Mouse (Mus musculus) layer of hippocampus, postnatal 25 days (tissue): ENCODE results near the gene Cd37. TPM values are rescaled to one million over a fixed set of nuclear protein-coding genes. Genes with fewer than 3 reads are reported as not detected.

Source experiments
- DNase-seq, 2 experiments: peaks; one replicate each; pipeline ENCODE4 v3.0.0; 2022; ENCODE audit warnings: mixed read lengths in 2 of 2, low spot score in 1 of 2; ENCODE audit errors: extremely low spot score in 1 of 2
- total RNA-seq, 2 experiments: library from RNA; stranded (reverse); gene quantifications; 2 replicates each; pipeline ENCODE4 v1.2.3; 2021

Cd37 gene
- total RNA-seq, 2 experiments from 2014 or later, result 3.1 to 5.7 TPM

DNA sequence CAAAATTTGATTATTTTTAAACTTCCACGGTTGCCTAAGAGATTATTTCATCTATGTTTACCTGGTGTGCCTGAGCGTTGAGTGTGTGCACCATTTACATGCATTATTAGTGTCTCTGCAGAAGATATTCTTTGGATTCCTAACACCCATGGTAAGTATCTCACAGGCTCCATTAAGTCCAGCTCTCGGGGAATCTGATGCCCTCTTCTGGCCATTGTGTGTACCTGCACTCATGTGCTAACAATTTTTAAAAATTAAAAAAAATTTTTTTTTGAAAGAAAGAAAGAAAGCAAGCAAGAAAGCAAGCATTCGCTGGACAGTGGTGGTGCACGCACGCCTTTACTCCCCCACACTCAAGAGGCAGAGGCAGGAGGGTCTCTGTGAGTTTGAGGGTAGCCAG, 30.7 kb downstream of the Cd37 start:
- no peak for DNase-seq

DNA sequence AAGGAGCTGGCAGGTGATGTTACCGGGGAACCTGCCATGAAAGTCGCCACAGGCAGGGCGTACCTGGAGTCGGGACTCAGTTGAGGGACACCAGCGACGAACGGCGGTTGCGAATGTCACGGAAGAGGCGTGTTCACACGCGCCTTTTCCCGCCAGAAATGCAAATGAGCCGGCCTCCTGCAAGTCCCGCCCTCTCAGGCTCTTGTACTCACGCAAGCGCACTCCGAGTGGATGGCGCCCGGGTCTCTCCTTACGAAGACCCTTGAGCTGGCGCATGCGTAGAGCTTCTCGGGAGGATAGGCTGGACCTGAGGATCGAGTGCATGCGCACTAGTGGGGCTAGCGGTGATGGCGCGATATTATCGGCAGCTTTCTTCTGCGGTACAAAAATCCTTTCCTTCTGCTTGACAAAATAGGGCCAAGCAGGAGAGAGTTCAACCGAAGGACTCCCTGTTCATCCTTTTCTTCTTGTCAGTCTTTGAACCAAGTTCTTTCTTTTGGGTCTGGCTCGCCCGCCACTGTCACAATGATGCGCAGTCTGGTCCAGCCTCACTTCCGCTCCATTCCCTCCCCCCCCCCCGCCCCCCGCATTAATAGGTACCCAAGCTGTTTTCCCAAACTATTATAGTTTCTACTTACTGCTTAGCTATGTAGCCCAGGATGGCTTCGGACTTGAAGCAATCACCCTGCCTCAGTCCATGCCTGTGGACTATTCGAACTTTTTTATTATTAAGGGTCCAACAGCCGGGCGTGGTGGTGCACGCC, 34.4 kb downstream of the Cd37 start, which contains the start of gene Ccdc155:
TSS of gene Ccdc155 (minus strand) at position 513 of the 764 bp plus-strand sequence.
- peak; percentile 73 to 79 for DNase-seq

DNA sequence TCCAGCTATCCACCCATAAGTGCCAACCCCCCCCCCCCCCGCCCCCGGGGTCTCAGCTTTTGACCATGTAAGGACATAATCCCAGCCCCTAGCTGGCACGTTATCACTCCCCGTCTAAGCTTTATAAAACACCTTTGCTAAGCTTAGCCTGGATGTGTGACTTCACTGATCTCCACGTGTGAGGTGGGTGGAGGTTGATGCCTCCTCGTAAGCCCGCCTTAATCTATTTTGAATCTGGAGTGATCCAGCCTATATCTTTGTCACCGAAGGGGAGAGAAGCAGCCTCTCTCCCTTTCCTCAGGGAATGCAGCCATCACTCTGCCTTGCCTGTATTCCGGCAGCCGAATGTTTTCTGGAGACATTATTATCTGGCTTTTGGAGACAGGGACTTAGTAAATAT, 36.3 kb downstream of the Cd37 start:
- no peak for DNase-seq

GRCm38 (mm10) chr7:45198961-45199360, 40.0 kb downstream of the Cd37 start:
- no peak for DNase-seq

DNA sequence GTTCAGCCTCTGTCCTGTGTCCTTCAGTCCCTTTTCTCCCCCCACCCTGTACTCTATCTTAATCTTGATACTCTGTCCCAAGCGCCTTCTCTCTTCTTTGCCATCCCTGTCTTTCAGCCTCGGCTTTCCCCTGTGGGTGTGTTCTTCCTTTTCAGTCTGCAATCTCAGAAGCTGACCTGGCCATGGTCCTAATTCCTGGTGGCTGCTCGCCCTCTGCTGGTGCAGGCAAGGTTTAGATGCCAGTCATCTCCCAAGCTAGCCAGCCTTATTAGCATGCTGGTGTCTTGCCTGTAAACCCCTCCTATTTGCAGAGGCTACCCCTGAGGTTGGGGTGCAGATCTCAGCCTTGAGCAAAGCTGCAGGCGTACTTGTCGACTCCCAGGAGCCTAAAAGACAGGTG, 40.5 kb downstream of the Cd37 start:
- peak; percentile 41 to 52 for DNase-seq

DNA sequence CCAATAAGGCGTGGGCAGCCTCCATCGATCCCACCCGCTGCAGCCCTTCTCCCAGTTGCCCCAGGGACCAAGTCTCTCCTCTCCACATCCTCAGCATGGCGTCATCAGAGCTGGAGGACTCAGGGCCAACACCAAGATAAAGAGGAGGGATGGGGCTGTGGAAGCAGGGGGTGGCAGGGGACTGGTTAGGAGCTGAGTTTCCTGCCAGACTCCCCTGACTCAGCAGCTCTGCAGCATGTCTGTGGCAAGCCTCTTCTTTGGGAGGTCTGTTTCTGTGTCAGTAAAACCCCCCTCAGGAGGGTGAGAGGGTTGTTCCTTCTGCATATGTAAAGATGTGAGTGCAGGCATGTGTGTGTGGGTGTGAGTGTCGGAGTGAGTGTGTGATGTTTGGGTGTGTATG, 41.9 kb downstream of the Cd37 start:
- DNase-seq, result no peak

GRCm38 (mm10) chr7:45196176-45196535, 42.8 kb downstream of the Cd37 start:
- no peak for DNase-seq

DNA sequence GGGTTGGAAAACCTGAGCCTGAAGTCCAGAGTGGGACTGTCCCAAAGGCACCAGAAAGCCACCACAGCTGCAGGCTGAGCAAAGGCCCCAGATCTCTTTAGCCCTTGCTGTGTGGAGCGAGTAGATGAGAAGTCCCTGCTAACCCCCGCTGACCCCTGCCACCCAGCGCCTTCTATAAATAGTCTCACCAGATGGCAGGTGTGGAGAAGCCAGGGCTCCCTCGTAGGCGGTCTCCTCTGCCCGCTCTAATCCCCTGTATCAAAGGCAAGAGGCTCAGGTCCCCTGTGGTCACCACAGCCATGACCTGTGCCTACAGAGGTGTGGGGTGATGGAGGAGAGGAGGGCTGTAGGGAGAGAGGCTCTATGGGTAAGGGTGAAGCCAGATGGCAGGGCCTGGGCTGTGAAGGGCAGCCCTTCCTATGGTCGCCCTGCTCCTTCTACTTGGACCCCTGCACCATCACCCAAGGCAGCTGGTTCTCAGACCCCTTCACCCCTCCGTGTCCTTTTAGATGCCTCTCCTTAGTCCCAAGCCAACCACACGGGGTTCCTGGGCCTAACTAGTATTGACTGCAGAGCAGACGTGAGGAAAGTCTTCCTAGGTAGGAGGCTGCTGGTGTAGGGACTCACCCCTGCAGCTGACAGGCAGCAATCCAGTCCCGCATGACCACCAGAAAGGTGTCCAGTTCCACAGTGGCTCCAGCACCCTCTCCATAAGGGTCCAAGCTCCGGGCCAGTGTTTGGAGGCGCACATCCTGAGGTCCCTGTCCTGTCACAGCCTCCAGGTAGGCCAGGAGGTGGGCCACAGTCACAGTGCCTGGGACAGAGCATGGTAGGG, 43.4 kb downstream of the Cd37 start:
- DNase-seq, result no peak

GRCm38 (mm10) chr7:45193871-45194785, 44.8 kb downstream of the Cd37 start:
- no peak for DNase-seq

GRCm38 (mm10) chr7:45193406-45193805, 45.5 kb downstream of the Cd37 start:
- no peak for DNase-seq

- DNase-seq, result no peak
These were observed 46.2 kb downstream of the Cd37 start for GRCm38 (mm10) chr7:45192585-45193310.

DNA sequence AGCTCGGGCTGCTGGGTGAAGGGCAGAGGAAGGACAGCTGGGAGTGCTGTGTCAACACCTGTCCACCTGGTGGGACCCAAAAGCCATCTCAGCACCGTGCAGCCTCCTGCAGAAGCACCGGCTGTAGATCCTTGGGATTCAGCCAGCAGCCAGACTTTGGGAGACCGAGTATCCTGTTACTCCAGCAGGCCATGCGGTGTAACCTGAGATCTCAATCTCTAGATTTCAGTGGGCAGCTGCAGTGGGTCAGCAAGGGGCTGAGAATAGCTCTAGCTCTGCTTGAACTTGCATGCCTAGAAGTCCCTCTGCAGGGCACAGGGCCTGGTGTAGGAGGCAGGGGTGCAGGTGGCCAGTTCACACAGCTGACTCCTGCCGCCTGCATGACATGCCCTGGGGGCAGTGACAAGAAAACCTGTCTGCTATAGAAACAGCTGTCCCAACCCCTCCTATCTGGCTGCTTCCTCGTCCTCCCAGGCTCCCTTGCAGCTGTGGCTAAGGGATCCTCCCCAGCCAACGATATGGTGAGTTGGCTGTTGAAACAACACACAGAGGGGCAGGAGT, 47.0 kb downstream of the Cd37 start:
- DNase-seq, result no peak

- no peak for DNase-seq
These were observed 47.8 kb downstream of the Cd37 start for GRCm38 (mm10) chr7:45191161-45191560.

- DNase-seq, result no peak
These were observed 48.7 kb downstream of the Cd37 start for GRCm38 (mm10) chr7:45190186-45190585.

GRCm38 (mm10) chr7:45189600-45189999, 49.3 kb downstream of the Cd37 start:
- no peak for DNase-seq

GRCm38 (mm10) chr7:45185921-45186320, 53.0 kb downstream of the Cd37 start:
- no peak for DNase-seq

- DNase-seq, result no peak
These were observed 55.2 kb downstream of the Cd37 start for GRCm38 (mm10) chr7:45183672-45184071.
